Mouse (Mus musculus) embryonic facial prominence, embryonic 15.5 days (tissue): ENCODE data around the gene Jph4. TPM values are rescaled to one million over a fixed set of nuclear protein-coding genes. Genes with fewer than 3 reads are reported as not detected.

Experiments used
- ATAC-seq: fragments of 200-750 bp; cut with Nextera tagmentation; 2 replicates; pipeline ENCODE4 v1.8.0; 2017; ENCODE audit warnings: low read depth, moderate TSS enrichment; ENCODE audit not compliant: insufficient number of reproducible peaks, low FRiP score, low TSS enrichment
- H3K27ac ChIP-seq: fragments of 300-500 bp; sonication (generic); replicated peaks from 2 replicates; pipeline ENCODE4 v1.5.1; 2015; ENCODE audit warnings: mild to moderate bottlenecking, inconsistent platforms
- H3K27me3 ChIP-seq: fragments of 300-500 bp; sonication (generic); 2 replicates; pipeline ENCODE4 v1.6.1; 2015; ENCODE audit warnings: inconsistent platforms
- H3K36me3 ChIP-seq: fragments of 300-500 bp; sonication (generic); 2 replicates; pipeline ENCODE4 v1.6.1; 2015; ENCODE audit warnings: mild to moderate bottlenecking, inconsistent platforms
- H3K4me1 ChIP-seq: fragments of 300-500 bp; sonication (generic); 2 replicates; pipeline ENCODE4 v1.6.1; 2015; ENCODE audit warnings: inconsistent platforms
- H3K4me2 ChIP-seq: fragments of 300-500 bp; sonication (generic); replicated peaks from 2 replicates; pipeline ENCODE4 v1.6.1; 2015; ENCODE audit warnings: mild to moderate bottlenecking, inconsistent platforms
- H3K4me3 ChIP-seq: fragments of 300-500 bp; sonication (generic); replicated peaks from 2 replicates; pipeline ENCODE4 v1.5.1; 2015; ENCODE audit warnings: mild to moderate bottlenecking, inconsistent platforms
- H3K9ac ChIP-seq: fragments of 300-500 bp; sonication (generic); 2 replicates; pipeline ENCODE4 v1.6.1; 2015; ENCODE audit warnings: inconsistent platforms
- H3K9me3 ChIP-seq: fragments of 300-500 bp; sonication (generic); replicated peaks from 2 replicates; pipeline ENCODE4 v1.6.1; 2016; ENCODE audit warnings: inconsistent platforms
- WGBS: fragments of 180-500 bp; shearing (Covaris S2); methylation state at CpG from one replicate; pipeline ENCODE4 v1.1.7; 2015; 5-methylcytosine and 5-hydroxymethylcytosine counted together
- polyA plus RNA-seq: library from polyadenylated mRNA; unstranded; fragments of >200 nt; fragmentation: Nextera tagmentation; extraction: Ambion mirVana; gene quantifications from 2 replicates; pipeline ENCODE4 v1.2.1, GENCODE M21; 2015

Gene Jph4
- polyA plus RNA-seq, 1 experiment from 2014 or later: 3.6 TPM

DNA sequence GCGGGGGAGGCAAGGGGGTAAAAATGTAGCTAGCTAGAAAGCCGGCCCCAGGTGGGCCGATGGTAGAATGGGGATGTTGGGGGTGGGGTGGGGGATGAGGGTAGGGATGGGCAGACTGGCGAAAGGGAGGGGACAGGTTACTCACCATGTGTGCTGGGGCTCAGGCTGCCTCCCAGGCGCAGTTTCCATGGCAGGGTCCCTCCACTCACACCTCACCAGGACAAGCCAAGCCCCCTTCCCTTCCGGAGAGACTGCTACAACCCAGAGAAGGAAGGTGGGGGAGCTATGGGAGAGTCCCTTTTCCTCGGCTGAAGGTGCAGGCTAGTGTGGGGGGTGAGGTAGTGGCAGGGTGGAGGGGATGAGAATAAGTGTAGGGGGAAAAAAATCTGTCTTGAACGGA lies 889 bp downstream of the Jph4 start:
- peaks cover 21% of the 10 kb centered on the region for H3K27me3 ChIP-seq
- WGBS: under 1% methylated on average over 8 of the region's 8 CpGs
- ATAC-seq: no peak
- no peak overlapping the region for H3K9ac ChIP-seq
- no peaks in the 10 kb centered on the region for H3K36me3 ChIP-seq
- H3K27ac ChIP-seq: no peak overlapping the region
- peaks cover 35% of the 10 kb centered on the region for H3K4me1 ChIP-seq
- no peaks in the 10 kb centered on the region for H3K9me3 ChIP-seq
- H3K4me2 ChIP-seq: peak overlapping the region; percentile 99
- H3K4me3 ChIP-seq: peak overlapping the region; percentile 63

DNA sequence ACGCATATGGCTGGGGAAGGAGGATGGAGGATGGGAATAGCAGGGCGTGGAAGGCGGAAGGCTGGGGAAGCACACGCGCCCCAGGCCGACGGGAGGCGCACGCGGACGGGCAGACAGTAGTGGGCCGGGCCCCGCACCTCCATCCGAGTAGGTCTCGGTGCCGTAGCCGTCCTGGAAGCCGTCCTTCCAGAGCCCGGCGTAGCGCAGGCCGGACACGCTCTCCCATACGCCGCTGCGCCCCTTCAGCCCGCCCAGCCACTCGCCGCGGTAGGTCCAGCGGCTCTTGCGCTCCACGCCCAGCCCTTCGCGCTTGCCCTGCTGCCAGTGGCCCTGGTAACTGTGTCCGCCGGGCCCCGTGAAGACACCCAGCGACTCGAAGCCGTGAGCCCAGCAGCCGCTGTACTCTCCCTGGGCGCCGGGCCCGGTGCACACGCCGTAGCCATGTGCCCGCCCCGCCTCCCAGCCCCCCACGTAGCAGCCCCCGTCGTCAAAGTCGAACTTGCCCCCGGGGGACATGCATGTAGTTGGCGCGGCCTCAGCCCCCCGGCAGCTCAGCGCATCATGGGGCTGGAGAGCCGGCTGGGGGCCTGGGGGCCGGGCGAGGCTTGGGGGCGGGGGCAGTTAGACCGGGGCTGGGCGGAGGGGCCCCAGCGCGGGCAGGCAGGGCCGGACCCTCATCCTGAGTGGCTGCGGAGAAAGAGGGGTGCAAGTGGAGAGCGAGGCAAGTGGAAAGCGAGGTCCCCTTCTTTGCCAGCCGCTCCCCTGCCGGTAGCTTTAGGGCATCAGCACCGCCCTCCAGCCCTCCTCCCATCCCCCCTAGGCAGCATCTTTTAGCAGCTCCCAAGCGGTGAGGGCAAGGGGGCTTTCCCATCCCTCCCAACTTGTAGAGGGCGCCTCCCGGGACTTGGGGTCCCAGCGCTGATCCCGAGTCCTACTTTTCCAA lies 1.7 kb downstream of the Jph4 start:
- H3K4me3 ChIP-seq: peak overlapping the region; percentile 63
- peak; percentile 62 for ATAC-seq
- no peaks in the 10 kb centered on the region for H3K9me3 ChIP-seq
- H3K27me3 ChIP-seq: peaks cover 26% of the 10 kb centered on the region
- H3K9ac ChIP-seq: peak overlapping the region; percentile 49
- H3K36me3 ChIP-seq: no peaks in the 10 kb centered on the region
- H3K4me1 ChIP-seq: peaks cover 35% of the 10 kb centered on the region
- H3K4me2 ChIP-seq: peak overlapping the region; percentile 99
- 0 out of 2 replicates have a peak overlapping the region, but pooled peaks have one; percentile 34 for H3K27ac ChIP-seq
- under 1% methylated on average over 68 of the region's 78 CpGs for WGBS

DNA sequence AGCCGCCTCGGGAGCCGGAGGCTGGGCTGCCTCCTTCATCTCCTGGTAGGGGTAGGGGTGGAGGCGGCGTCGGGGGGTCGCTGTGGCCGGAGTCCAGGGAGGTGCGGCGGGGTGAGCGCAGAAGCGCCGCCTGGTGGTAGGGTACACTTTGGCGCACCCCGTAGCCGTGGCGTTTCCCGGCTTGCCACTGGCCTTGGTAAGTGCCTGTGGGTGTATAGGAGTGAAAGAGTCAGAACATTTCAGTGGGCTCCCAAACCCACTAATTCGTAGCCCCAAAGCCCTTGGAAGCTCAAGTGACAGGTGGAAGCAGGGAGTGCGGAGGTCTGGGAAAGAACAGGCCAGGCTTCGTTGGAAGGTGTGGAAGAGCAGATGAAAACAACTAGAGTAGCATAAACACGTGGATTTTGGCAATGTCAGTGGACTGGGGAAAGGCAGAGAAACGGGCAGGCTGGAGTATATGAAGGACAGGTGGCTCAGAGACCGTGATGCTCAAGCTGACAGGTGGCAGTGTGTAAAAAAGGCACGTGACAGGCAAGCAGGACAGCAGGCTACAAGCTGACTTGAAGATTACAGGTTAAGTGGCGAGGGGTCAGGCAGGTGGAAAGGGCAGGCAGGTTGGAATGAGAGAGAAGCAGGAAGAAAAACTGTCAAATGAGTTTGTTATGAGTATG lies 2.6 kb downstream of the Jph4 start:
- Histone ChIP-seq H3K4me2 (peak overlapping the region; percentile 99), H3K27ac (no peak overlapping the region), H3K36me3 (no peaks in the 10 kb centered on the region), H3K4me3 (peak overlapping the region; percentile 63), H3K27me3 (peaks cover 33% of the 10 kb centered on the region), H3K4me1 (peaks cover 40% of the 10 kb centered on the region), H3K9ac (peak overlapping the region; percentile 49; the same call in 1 of the 2 replicates), H3K9me3 (no peaks in the 10 kb centered on the region)
- WGBS: 14% methylated on average over 26 of the region's 26 CpGs
- ATAC-seq: no peak

DNA sequence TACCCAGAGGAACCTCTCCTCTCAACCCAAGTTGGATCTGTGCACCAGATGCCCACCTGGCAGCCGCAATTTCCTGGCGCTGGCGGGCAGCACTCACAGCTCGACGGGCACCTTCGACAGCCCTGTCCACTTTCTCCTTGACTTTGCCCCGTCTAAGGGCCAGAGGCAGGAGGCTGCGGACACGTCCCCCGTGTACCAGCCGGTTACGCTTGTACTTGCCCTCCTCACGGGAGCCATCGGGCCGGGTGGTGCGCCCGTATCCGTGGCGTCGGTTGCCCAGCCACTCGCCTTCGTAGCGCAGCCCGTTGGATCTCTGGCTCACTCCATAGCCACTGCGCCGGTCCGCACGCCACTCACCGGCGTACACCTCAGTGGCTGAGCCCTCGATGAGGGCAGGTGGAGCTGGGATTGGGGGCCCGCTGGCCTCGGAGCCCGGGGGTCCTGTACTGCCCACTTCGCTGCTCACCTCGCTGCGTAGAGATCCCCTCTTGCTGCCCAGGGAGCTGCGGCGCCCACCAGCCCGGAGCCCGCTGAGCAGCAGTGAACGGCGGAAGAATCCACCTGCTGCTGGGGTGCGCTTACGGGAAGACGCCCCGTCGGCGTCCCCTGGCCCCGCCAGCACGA lies 3.3 kb downstream of the Jph4 start:
- peaks cover 35% of the 10 kb centered on the region for H3K27me3 ChIP-seq

DNA sequence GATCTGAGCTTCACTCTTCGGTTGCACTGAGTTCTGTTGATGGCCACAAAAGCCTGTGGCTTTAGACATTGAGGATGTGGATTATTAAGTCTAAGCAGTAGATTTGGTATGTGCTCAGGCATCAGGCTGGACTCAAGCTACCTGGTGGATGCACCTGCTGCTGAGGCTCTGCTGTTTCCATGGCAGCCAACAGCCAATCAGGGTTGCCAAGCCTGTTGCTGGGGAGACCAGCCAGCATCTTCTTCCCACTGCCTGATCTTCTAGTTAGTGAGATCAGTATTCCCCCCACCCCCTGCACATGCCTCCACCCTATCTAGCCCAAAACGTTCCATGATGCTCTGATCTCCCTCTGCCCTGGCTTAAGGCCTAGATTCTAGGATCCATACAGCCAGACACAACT lies 5.0 kb downstream of the Jph4 start:
- WGBS: 74% methylated on average over 2 of the region's 2 CpGs
- Histone ChIP-seq H3K9ac (no peak overlapping the region), H3K36me3 (no peaks in the 10 kb centered on the region), H3K9me3 (no peaks in the 10 kb centered on the region), H3K4me3 (no peak overlapping the region), H3K4me2 (no peak overlapping the region), H3K27me3 (peaks cover 38% of the 10 kb centered on the region), H3K27ac (no peak overlapping the region), H3K4me1 (peaks cover 52% of the 10 kb centered on the region)
- ATAC-seq: no peak

More for the DNA sequence above, 3.3 kb downstream of the Jph4 start:
- Histone ChIP-seq H3K36me3 (no peaks in the 10 kb centered on the region), H3K9ac (no peak overlapping the region), H3K4me1 (peaks cover 45% of the 10 kb centered on the region), H3K4me3 (peak overlapping the region; percentile 63; the same call in 1 of the 2 replicates), H3K27ac (no peak overlapping the region), H3K4me2 (peak overlapping the region; percentile 99), H3K9me3 (no peaks in the 10 kb centered on the region)
- 71% methylated on average over 51 of the region's 51 CpGs for WGBS
- no peak for ATAC-seq

DNA sequence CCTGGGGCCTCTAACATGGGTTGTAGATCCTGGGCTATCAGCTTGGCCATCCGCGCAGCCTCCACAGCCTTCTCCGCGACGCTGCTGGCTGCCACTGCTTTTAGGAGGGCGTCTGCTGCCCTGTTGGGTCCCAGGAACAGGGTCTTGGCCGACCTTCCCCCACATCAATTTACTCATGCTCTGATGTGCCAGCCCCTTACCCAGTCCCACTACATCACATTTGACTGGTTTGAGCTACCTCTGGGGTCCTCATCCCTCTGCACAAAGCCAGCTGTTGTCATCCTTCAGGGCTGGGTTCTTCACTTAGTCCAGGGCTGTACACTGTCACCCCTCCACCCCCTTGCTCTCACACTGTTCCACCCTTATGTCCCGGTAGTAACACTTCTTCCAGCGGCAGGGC lies 6.7 kb downstream of the Jph4 start:
- H3K9me3 ChIP-seq: no peaks in the 10 kb centered on the region
- WGBS: 39% methylated on average over 9 of the region's 9 CpGs
- peaks cover 47% of the 10 kb centered on the region for H3K4me1 ChIP-seq
- H3K27me3 ChIP-seq: peaks cover 31% of the 10 kb centered on the region
- no peak for ATAC-seq
- no peaks in the 10 kb centered on the region for H3K36me3 ChIP-seq
- H3K27ac ChIP-seq: no peak overlapping the region
- H3K4me3 ChIP-seq: no peak overlapping the region
- no peak overlapping the region for H3K9ac ChIP-seq
- H3K4me2 ChIP-seq: no peak overlapping the region

DNA sequence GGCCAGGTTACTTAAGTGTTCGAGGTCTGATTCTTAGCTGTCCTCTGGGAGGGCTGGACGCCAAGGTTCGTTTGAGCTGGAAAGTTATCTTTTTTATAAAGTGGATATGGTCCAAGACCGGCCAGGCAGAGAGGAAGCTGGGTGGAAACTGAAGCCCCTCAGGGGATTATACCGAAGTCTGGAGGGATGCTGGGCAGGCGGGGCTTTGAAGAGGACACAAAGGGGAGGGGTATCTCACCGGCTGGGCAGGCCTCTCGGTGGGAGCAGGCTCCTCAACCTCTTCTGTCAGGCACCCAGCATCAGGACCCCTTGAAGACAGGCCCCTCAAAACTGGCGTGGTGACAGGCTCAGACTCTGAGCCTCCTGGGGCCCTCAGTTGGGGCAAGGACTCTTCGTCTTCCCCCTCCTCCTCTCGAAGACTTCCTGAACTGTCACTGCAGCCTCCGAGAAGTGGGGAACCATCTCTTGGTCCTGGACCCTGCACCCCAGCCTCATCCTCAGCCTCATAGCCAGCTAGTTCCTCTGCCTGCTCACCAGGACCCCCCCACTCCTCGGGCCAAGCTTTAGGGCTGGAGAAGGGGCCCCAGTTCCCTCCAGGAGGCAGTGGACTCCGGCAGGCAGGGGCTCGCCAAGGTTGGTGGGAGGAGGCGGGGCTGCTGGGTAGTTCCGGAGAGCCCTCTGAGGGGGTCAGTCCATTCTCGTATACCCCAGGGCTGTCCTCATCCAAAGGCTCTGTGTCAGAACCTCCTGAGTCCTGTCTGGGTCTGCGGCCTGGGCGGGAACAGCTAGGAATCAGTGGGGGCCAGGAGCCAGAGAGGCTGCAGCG lies 7.5 kb downstream of the Jph4 start:
- Histone ChIP-seq H3K27me3 (peaks cover 31% of the 10 kb centered on the region), H3K9ac (no peak overlapping the region), H3K4me2 (0 out of 2 replicates have a peak overlapping the region, but pooled peaks have one; percentile 1), H3K4me3 (no peak overlapping the region), H3K36me3 (no peaks in the 10 kb centered on the region), H3K9me3 (no peaks in the 10 kb centered on the region), H3K27ac (no peak overlapping the region), H3K4me1 (peaks cover 41% of the 10 kb centered on the region)
- WGBS: 10% methylated on average over 21 of the region's 21 CpGs
- no peak for ATAC-seq

DNA sequence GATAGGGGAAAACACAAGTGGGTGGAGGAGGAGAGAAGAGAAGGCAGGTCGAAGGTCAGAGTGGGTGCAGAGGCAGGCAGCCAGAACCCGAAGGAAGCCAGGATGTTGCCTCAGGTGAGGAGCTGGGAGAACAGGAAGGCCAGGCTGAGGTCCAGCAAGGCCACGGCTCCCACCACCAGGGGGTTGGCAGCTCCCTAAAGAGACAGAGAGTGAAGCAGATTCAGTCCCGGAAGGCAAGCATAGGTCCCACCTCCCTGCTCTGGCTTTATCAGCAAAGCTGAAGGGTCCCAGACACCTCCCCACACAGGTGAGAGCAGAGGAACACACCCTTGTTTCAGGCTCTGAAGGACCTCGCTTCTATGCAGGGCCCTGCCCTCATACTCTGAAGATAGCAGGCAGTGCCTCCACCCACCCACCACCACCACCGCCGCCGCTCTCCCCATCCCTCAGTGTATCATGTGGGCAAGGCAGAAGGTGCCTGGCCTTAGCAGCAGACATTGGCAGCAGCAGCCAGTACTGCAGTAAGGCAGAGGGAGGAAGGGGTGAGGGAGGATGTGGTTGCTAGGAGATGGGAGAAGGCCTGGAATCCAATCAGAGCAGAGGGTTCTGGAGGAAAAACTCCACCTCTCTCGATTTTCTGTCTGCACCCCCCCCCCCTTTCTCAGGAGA lies 8.4 kb downstream of the Jph4 start:
- Histone ChIP-seq H3K4me3 (no peak overlapping the region), H3K9ac (no peak overlapping the region), H3K4me1 (peaks cover 34% of the 10 kb centered on the region), H3K27ac (no peak overlapping the region), H3K9me3 (no peaks in the 10 kb centered on the region), H3K4me2 (no peak overlapping the region), H3K36me3 (no peaks in the 10 kb centered on the region), H3K27me3 (peaks cover 23% of the 10 kb centered on the region)
- WGBS: 37% methylated on average over 9 of the region's 9 CpGs
- no peak for ATAC-seq

DNA sequence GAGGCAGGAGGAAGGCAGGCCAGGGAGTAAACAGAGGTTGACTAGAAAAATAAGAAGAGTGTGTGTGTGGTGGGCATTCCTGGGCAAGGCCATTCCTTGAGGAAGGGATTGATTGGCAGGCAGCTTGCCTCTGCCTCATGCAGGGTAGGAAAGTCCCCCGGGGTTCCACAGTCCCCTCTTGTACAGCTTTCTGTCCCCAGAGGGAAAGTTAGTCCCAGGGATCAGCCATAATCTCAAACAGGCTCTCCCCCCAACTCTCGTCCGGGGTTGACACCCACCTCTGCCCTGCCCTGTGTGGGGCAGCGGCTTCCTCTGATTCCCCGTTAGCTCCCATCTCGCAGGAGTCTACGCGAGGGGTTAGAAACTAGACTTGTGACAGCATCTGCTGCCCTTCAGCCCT lies 9.7 kb downstream of the Jph4 start:
- Histone ChIP-seq H3K27ac (no peak overlapping the region), H3K4me1 (peaks cover 34% of the 10 kb centered on the region), H3K9me3 (no peaks in the 10 kb centered on the region), H3K36me3 (no peaks in the 10 kb centered on the region), H3K27me3 (peaks cover 21% of the 10 kb centered on the region), H3K9ac (no peak overlapping the region), H3K4me3 (no peak overlapping the region), H3K4me2 (no peak overlapping the region; the same call in 1 of the 2 replicates)
- no peak for ATAC-seq
- 65% methylated on average over 8 of the region's 8 CpGs for WGBS
